Mouse (Mus musculus) hindbrain, embryonic 14.5 days (tissue): ENCODE results near the gene Auts2. TPM values are rescaled to one million over a fixed set of nuclear protein-coding genes. Genes with fewer than 3 reads are reported as not detected.

ENCODE experiments used
- ATAC-seq: fragments of 200-750 bp; cut with Nextera tagmentation; 2 replicates; pipeline ENCODE4 v1.8.0; 2017; ENCODE audit warnings: moderate number of reproducible peaks, mild to moderate bottlenecking, moderate TSS enrichment, moderate library complexity; ENCODE audit not compliant: low FRiP score
- DNase-seq: peaks from one replicate; pipeline ENCODE4 v3.0.0-alpha.2; 2015; ENCODE audit warnings: low spot score
- H3K27ac ChIP-seq: fragments of 300-500 bp; sonication (generic); 2 replicates; pipeline ENCODE4 v1.5.1; 2014; ENCODE audit warnings: mild to moderate bottlenecking, moderate library complexity
- H3K27me3 ChIP-seq: fragments of 300-500 bp; sonication (generic); 2 replicates; pipeline ENCODE4 v1.6.1; 2014; ENCODE audit warnings: mild to moderate bottlenecking, low read length, mixed read lengths; ENCODE audit not compliant: control insufficient read depth, insufficient read depth
- H3K36me3 ChIP-seq: fragments of 300-500 bp; sonication (generic); replicated peaks from 2 replicates; pipeline ENCODE4 v1.6.1; 2014; ENCODE audit not compliant: control insufficient read depth, insufficient read depth
- H3K4me1 ChIP-seq: fragments of 300-500 bp; sonication (generic); replicated peaks from 2 replicates; pipeline ENCODE4 v1.6.1; 2014; ENCODE audit warnings: antibody characterized with exemption, low read length, mixed read lengths; ENCODE audit not compliant: control insufficient read depth, insufficient read depth
- H3K4me2 ChIP-seq: fragments of 300-500 bp; sonication (generic); replicated peaks from 2 replicates; pipeline ENCODE4 v1.6.1; 2014; ENCODE audit warnings: mild to moderate bottlenecking, moderate library complexity
- H3K4me3 ChIP-seq: fragments of 300-500 bp; sonication (generic); replicated peaks from 2 replicates; pipeline ENCODE4 v1.5.1; 2014; ENCODE audit warnings: mild to moderate bottlenecking, low read length
- H3K9ac ChIP-seq: fragments of 300-500 bp; sonication (generic); 2 replicates; pipeline ENCODE4 v1.6.1; 2014
- H3K9me3 ChIP-seq: fragments of 300-500 bp; sonication (generic); 2 replicates; pipeline ENCODE4 v1.6.1; 2016; ENCODE audit warnings: low read length; ENCODE audit not compliant: control insufficient read depth
- WGBS: fragments of 180-500 bp; shearing (Covaris S2); extraction: QIAGEN DNeasy Blood & Tissue Kit; methylation state at CpG from one replicate; pipeline ENCODE4 v1.1.7; 2014; 5-methylcytosine and 5-hydroxymethylcytosine counted together
- polyA plus RNA-seq: library from polyadenylated mRNA; unstranded; fragments of >200 nt; fragmentation: Nextera tagmentation; extraction: Ambion mirVana; gene quantifications from 2 replicates; pipeline ENCODE4 v1.2.1, GENCODE M21; 2014

The Auts2 gene
- polyA plus RNA-seq, 1 experiment from 2014 or later = 61.8 TPM

GRCm38 (mm10) chr5:132075942-132076341, 467.2 kb downstream of the Auts2 start:
- WGBS = 87% methylated on average over 2 of the region's 2 CpGs
- H3K27me3 ChIP-seq = no peaks in the 10 kb centered on the region
- no peak overlapping the region for H3K4me2 ChIP-seq
- DNase-seq (no peak), ATAC-seq (no peak)
- H3K4me1 ChIP-seq = peaks cover 44% of the 10 kb centered on the region
- H3K9ac ChIP-seq = no peak overlapping the region
- 0 out of 2 replicates have a peak overlapping the region, but pooled peaks have one; percentile 79 for H3K27ac ChIP-seq
- H3K36me3 ChIP-seq = no peaks in the 10 kb centered on the region
- no peaks in the 10 kb centered on the region for H3K9me3 ChIP-seq
- no peak overlapping the region for H3K4me3 ChIP-seq

- H3K4me3 ChIP-seq = 0 out of 2 replicates have a peak overlapping the region, but pooled peaks have one; percentile 1
- no peaks in the 10 kb centered on the region for H3K9me3 ChIP-seq
These were observed 468.3 kb downstream of the Auts2 start for GRCm38 (mm10) chr5:132074724-132075374.

GRCm38 (mm10) chr5:132074360-132074723, 468.8 kb downstream of the Auts2 start:
- DNase-seq (peak; percentile 66), ATAC-seq (peak; percentile 64; the same call in 1 of the 2 replicates)
- Histone ChIP-seq H3K9me3 (no peaks in the 10 kb centered on the region), H3K27ac (peak overlapping the region; percentile 79), H3K27me3 (no peaks in the 10 kb centered on the region), H3K4me1 (peaks cover 44% of the 10 kb centered on the region), H3K36me3 (no peaks in the 10 kb centered on the region), H3K4me2 (peak overlapping the region; percentile 40), H3K4me3 (0 out of 2 replicates have a peak overlapping the region, but pooled peaks have one; percentile 1), H3K9ac (no peak overlapping the region; the same call in 1 of the 2 replicates)
- WGBS = 3% methylated on average over 11 of the region's 11 CpGs

More at GRCm38 (mm10) chr5:132074724-132075374, 468.3 kb downstream of the Auts2 start:
- peak; percentile 86 for ATAC-seq
- Histone ChIP-seq H3K9ac (no peak overlapping the region; the same call in 1 of the 2 replicates), H3K36me3 (no peaks in the 10 kb centered on the region), H3K4me2 (peak overlapping the region; percentile 40), H3K4me1 (peaks cover 44% of the 10 kb centered on the region), H3K27me3 (no peaks in the 10 kb centered on the region), H3K27ac (peak overlapping the region; percentile 79)
- 9% methylated on average over 19 of the region's 19 CpGs for WGBS
- DNase-seq = peak; percentile 80

- no peak for DNase-seq
- H3K4me3 ChIP-seq = no peak overlapping the region
- H3K4me1 ChIP-seq = peaks cover 44% of the 10 kb centered on the region
- H3K9me3 ChIP-seq = no peaks in the 10 kb centered on the region
- no peaks in the 10 kb centered on the region for H3K36me3 ChIP-seq
- no peak overlapping the region for H3K9ac ChIP-seq
- H3K4me2 ChIP-seq = peak overlapping the region; percentile 40
- ATAC-seq = no peak
- no peaks in the 10 kb centered on the region for H3K27me3 ChIP-seq
- WGBS = 24% methylated on average over 10 of the region's 10 CpGs
- H3K27ac ChIP-seq = peak overlapping the region; percentile 79
These were observed 469.3 kb downstream of the Auts2 start for GRCm38 (mm10) chr5:132073677-132074359.

GRCm38 (mm10) chr5:132072356-132072755, 470.8 kb downstream of the Auts2 start:
- DNase-seq (no peak), ATAC-seq (no peak)
- Histone ChIP-seq H3K36me3 (no peaks in the 10 kb centered on the region), H3K9me3 (no peaks in the 10 kb centered on the region), H3K4me2 (no peak overlapping the region), H3K9ac (no peak overlapping the region), H3K27ac (no peak overlapping the region), H3K4me3 (no peak overlapping the region), H3K27me3 (no peaks in the 10 kb centered on the region), H3K4me1 (peaks cover 50% of the 10 kb centered on the region)
- WGBS = 22% methylated on average over 4 of the region's 4 CpGs

GRCm38 (mm10) chr5:132067750-132068739, 475.1 kb downstream of the Auts2 start:
- no peak overlapping the region for H3K4me2 ChIP-seq
- DNase-seq (no peak), ATAC-seq (no peak)
- 58% methylated on average over 10 of the region's 10 CpGs for WGBS
- H3K36me3 ChIP-seq = no peaks in the 10 kb centered on the region
- no peak overlapping the region for H3K4me3 ChIP-seq
- H3K9ac ChIP-seq = no peak overlapping the region
- no peak overlapping the region for H3K27ac ChIP-seq
- no peaks in the 10 kb centered on the region for H3K9me3 ChIP-seq
- peaks cover 23% of the 10 kb centered on the region for H3K4me1 ChIP-seq
- no peaks in the 10 kb centered on the region for H3K27me3 ChIP-seq

GRCm38 (mm10) chr5:132060116-132060515, 483.0 kb downstream of the Auts2 start:
- no peaks in the 10 kb centered on the region for H3K36me3 ChIP-seq
- DNase-seq (no peak), ATAC-seq (no peak)
- no peak overlapping the region for H3K4me2 ChIP-seq
- H3K9me3 ChIP-seq = no peaks in the 10 kb centered on the region
- no peak overlapping the region for H3K27ac ChIP-seq
- no peak overlapping the region for H3K9ac ChIP-seq
- 86% methylated on average over 6 of the region's 6 CpGs for WGBS
- no peaks in the 10 kb centered on the region for H3K4me1 ChIP-seq
- no peaks in the 10 kb centered on the region for H3K27me3 ChIP-seq
- H3K4me3 ChIP-seq = no peak overlapping the region

- H3K27ac ChIP-seq = no peak overlapping the region
- no peak for DNase-seq
- H3K4me2 ChIP-seq = no peak overlapping the region
- no peak for ATAC-seq
- 81% methylated on average over 13 of the region's 13 CpGs for WGBS
- H3K27me3 ChIP-seq = no peaks in the 10 kb centered on the region
- no peak overlapping the region for H3K9ac ChIP-seq
- no peak overlapping the region for H3K4me3 ChIP-seq
- no peaks in the 10 kb centered on the region for H3K36me3 ChIP-seq
- H3K4me1 ChIP-seq = 0 out of 2 replicates have a peak, but pooled peaks cover 8% of the 10 kb centered on the region
- H3K9me3 ChIP-seq = no peaks in the 10 kb centered on the region
These were observed 490.5 kb downstream of the Auts2 start for GRCm38 (mm10) chr5:132052637-132053036.
